23 mouse cellular contexts compared by ENCODE assay signal in the genomic region with DNA sequence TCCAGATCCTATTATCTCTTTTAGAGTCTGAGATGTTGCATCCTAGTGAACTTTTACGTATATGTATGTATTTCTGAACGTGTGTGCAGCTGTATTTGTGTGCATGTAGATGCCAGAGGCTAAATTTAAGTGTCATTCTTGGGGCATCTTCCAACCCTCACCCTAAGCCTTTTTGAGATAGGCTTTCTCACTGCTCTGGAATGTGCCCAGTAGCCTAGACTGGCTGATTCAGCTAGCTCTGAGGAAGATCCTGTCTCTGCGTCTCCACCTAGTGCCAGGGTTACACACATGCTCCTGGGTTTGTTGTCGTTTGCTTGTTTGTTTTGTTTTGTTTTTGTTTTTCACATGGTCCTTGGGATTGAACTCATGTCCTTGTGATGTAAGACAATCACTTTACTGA. TPM values are rescaled to one million over a fixed set of nuclear protein-coding genes. Genes with fewer than 3 reads are reported as not detected.
DNase-seq lines count a peak whose midpoint lies in the region; TF ChIP-seq lines count a peak whose summit lies in the region.
"Had no signal": no experiment of that assay in that cellular context is flagged by ENCODE, and none has a peak within 500 bp of the region (broad histone marks: within the 10 kb centered on the region; RNA-seq: fewer than 3 reads in every experiment).

No protein-coding gene starts in this region.

- intact Hi-C loops in gastrocnemius, postnatal 36 days (cut with DNase I), result no loop called here

- H3K4me3 ChIP-seq in layer of hippocampus, adult 2 months, result no peak overlapping the region
- H3K4me3 ChIP-seq: embryonic facial prominence, embryonic 13.5 days; embryonic facial prominence, embryonic 15.5 days; erythroblast, embryonic 14.5 days; forebrain, embryonic 13.5 days had no signal

- peak; percentile 36 for DNase-seq in gastrocnemius, adult 18-20 months (ENCODE audit: low spot score)
- no peak for DNase-seq in gastrocnemius, postnatal 36 days
- DNase-seq in heart, adult 11 months, result peak; percentile 61
- DNase-seq in heart, adult 8-10 months (ENCODE audit: low spot score), result no peak
- DNase-seq in layer of hippocampus, adult 2 months (ENCODE audit: low spot score in 2 of 2), result no peak
- DNase-seq in layer of hippocampus, postnatal 36 days, result no peak
- DNase-seq in skeletal muscle tissue, adult 2 months (ENCODE audit: low read depth, low spot score), result peak; percentile 61
- DNase-seq in spleen, adult 18-20 months, result no peak
- DNase-seq: adrenal gland, postnatal 10 days; adrenal gland, postnatal 25 days; cerebellum, adult 11 months; cerebellum, adult 18-20 months; cerebellum, adult 8-10 months; cerebellum, adult 9-11 months; cerebellum, postnatal 14 days; cerebellum, postnatal 36 days; embryo, embryonic 11 days had no signal

- H3K27ac ChIP-seq in layer of hippocampus, adult 2 months, result no peak overlapping the region
- H3K27ac ChIP-seq: embryonic facial prominence, embryonic 13.5 days; embryonic facial prominence, embryonic 15.5 days; forebrain, embryonic 13.5 days had no signal

- peak; percentile 20 for TF ChIP-seq CTCF in layer of hippocampus, adult 2 months (conservative IDR thresholded peaks at IDR 0.05)

RNA-seq across cellular contexts. Expression of a gene that starts 31.1 kb away (rescaled TPM):
- total RNA-seq in gastrocnemius, adult 18-20 months (2021), result 1 to 10 TPM; 2.8 to 3.8 TPM
- total RNA-seq in gastrocnemius, postnatal 36 days (2021), result 1 to 10 TPM; 3.8 to 5.6 TPM
- total RNA-seq in heart, adult 8-10 months (2022), result under 1 TPM; 0.24 to 0.35 (median 0.30) TPM
- 10 to 100 TPM; 12.5 to 14.7 TPM for total RNA-seq in layer of hippocampus, adult 2 months (2021)
- total RNA-seq in layer of hippocampus, postnatal 36 days (2021), result 10 to 100 TPM; 14.6 to 15.6 TPM
- total RNA-seq: common myeloid progenitor, adult 5-6 weeks; MEL had no signal

Comparison
In these comparisons a context has a peak if more than half of its experiments do, and no peak if none do; other contexts are left out.
1. DNase-seq: peak in gastrocnemius, adult 18-20 months (single experiment), heart, adult 11 months (single experiment) and skeletal muscle tissue, adult 2 months (single experiment); none in gastrocnemius, postnatal 36 days (0 of 2), heart, adult 8-10 months (single experiment), layer of hippocampus, adult 2 months (0 of 2), layer of hippocampus, postnatal 36 days (0 of 2) and spleen, adult 18-20 months (0 of 2).